Mouse (Mus musculus) T-helper 17 cell (primary cell): ENCODE measurements around the gene Wdr66.
"Not testable (repeated sequence)": the region's sequence is repeated elsewhere in the genome, so short reads cannot be mapped to it uniquely, and the experiment has no call there.

ENCODE experiments used
- in situ Hi-C, 2 experiments: fragments of 300-600 bp; cut with MboI, MseI; formaldehyde crosslinking; loops; 1 replicate in 1 of 2; 2 replicates in 1 of 2; pipeline ENCODE4 v1.15.1; 2025; ENCODE audit warnings: high pct_unique_total_duplicates in 2 of 2

The Wdr66 gene

DNA sequence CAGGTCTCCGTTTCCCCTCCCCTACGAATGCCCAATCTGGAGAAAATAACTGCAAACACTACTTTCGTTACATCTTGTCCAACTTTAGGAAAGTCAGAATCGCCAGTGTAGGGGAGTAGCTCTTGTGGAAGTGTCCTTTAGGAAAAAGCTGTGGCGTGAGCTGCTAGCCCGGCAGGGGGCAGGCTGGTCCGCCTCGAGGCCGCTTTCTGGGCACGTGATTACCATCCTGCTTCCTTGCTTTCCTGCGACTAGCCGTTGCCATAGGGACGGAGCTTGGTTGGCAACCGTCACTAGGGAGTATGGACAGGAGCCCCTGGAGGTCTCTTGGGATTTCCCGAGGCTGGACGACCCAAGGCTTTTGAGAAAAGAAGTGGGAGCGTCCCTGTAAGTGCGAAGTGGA is at the start of gene Wdr66:
Gene Wdr66 (plus strand): TSS at position 269 of the 400 bp plus-strand sequence.
- in situ Hi-C loops = no loop called here

DNA sequence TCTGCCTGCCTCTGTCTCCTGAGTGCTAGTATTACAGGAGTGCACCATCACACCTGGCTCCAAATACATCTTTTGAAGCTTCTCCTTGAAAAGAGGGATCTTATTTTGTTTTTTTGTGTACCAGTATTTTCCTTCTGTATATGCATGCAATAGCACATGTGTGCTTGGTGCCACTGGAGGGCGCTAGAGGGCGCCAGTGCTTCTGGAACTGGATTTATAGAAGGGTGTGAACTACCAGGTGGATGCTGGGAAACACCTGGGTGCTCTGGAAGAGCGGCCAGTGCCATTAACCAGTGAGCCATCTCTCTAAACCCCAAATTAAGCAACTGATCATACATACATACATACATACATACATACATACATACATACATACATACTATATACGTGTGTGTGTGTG is 49.1 kb upstream of the Wdr66 start:
- in situ Hi-C loops = not testable (repeated sequence)

DNA sequence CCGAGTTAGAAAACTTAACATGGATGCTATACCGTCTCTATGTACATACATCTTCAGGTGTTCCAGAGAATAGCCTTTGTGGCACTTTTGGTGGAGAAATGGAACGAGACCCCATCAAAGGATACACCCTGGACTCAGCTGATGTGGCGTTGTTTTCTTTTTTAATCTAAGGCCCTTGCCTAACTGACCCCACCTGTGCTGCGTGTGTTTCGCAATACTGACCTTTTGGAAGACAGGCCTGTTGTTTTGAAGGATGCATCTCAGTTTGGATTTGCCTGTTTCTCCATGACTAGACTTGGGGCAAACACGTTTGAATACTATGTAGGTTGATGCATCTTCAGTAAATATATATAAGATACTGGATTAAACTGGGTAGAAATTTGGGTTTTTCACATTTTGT is 48.3 kb upstream of the Wdr66 start:
- in situ Hi-C loops = not testable (repeated sequence)

DNA sequence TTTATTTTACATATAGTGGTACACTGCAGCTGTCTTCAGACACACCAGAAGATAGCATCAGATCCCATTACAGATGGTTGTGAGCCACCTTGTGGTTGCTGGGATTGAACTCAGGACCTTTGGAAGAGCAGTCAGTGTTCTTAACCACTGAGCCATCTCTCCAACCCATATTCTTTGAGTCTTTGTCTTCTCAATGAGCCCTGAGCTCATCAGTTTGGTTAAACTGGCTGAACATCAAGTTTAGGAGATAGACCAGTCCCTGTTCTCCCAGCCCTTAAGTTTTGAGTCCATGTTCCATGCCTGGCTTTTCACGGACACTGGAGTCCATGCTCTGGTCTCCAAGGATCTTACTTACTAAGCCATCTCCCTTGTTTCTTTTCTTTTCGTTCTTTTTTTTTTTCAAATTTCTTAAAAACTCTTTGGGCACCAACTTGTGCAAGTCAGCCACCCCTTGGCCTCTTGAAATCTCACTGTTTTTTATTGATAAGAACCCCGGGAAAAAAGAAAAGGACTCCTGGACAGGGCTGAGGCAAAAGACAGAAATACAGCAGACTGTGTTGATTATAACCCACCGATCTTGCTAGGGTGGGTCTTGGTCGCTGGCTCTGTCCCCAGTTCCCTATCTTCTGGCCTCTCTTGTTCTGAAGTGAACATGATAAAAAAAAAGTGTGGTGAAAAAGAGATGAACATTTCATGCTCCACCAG is 29.4 kb upstream of the Wdr66 start:
- in situ Hi-C loops = not testable (repeated sequence)

DNA sequence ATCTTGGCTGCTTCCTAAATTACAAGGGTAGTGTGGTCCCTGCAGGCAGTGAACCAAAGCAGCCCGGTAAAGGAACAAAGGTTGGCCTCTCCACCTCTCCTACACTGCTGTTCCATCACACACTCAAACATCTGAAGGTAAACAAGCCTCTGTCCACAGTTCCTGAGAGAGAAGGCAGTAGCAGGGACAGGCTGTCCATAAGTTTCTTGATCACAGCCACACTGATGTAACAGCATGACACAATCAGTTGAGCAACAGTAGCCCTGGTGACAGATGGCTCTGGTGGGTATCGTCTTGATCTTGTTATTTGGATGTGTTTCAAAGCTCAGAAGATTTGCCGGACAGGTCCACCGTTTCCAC is 28.9 kb upstream of the Wdr66 start:
- in situ Hi-C loops = no loop called here

DNA sequence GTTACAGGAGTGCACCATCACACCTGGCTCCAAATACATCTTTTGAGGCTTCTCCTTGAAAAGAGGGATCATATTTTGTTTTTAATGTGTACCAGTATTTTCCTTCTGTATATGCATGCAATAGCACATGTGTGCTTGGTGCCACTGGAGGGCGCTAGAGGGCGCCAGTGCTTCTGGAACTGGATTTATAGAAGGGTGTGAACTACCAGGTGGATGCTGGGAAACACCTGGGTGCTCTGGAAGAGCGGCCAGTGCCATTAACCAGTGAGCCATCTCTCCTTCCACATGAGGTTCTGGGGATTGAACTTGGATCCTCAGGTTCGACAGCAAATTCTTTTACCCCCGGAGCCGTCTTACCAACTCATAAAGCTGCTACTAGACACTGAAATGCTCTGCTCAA is 28.0 kb upstream of the Wdr66 start:
- in situ Hi-C loops = not testable (repeated sequence)

DNA sequence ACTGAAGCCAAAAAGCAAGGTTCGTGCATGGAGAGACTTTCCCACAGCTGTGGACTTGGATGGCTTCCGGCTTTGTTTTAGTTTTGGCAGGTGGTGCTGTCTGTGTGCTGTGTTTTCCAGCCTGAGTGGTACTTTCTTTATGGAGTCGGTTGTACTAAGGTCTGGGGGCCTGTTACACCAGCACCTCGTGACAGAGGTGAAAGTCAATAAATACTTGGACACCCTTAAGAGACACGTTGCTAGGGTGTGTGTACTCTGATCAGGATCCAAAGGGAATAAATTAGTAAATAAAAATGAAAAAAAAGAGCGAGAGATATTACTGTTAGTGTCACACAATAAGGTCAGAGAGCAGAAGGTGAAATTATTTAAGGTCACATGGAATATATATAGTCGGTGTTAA is 25.1 kb upstream of the Wdr66 start:
- in situ Hi-C loops = no loop called here

DNA sequence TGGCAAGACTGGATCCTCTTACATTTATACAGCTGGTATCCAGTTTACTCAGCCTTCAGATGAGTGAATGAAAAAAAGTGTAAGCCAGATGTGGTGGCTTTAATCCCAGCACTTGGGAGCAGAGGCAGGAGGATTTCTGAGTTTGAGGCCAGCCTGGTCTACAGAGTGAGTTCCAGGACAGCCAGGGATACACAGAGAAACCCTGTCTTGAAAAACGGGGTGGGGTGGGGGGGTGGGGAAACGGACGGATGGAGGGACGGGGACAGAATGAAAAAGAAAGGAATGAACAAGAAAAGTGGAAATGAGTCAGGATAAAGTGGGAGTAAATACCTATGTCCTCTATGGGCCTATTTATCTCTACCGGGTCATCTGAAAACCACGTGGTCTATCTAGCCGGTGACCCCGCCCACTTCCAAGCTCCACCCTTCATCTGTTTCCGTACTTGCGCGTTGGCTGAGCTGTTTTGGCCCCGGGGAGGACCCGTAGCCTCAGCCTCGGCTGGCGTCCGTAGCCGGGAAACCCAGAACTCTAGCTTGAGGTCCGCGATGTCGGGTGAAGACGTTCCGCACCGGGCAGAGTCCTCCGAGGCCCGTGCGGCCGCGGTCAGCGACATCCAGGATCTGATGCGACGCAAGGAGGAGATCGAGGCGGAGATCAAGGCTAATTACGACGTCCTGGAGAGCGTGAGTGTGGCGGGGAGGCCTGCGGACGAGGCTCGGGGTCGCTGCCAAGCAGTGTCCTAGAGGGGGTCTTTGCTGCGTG is 24.0 kb upstream of the Wdr66 start:
- in situ Hi-C loops = no loop called here

DNA sequence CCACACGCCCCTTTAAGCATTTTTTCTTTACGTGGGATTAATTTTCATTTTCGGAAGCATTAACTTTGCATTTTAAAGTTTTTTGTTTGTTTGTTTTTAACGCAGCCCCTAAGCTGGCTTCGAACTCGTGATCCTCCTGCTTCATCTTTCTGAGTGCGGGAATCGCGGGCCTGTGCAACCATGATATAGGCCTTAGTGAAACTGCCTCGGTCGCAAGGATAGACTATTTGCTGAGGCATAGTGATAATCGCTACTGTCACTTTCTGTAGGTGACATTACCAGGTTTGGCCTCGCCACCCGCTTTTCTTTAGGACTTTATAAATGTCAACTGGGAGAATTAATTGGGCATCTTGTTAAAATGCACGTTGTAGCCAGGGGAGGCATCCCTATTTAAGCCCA is 23.4 kb upstream of the Wdr66 start:
- in situ Hi-C loops = no loop called here

DNA sequence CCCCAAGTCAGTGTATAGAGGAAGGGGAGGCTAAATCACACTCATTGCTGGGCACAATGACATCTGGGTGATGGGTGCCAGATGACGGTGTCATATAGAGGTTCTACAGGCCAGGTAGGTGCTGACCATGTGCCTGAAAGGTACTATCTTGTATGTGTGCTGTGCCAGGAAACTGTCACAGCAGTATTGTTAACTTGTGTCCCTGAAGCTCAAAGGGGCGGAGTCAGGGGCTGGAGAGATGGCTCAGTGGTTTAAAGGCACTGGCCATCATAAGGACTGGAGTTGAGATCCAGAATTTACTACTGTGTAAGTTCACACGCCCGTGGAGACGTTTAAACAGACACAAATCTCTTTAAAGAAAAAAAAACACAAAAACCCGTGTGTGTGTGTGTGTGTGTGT is 22.6 kb upstream of the Wdr66 start:
- in situ Hi-C loops = no loop called here

DNA sequence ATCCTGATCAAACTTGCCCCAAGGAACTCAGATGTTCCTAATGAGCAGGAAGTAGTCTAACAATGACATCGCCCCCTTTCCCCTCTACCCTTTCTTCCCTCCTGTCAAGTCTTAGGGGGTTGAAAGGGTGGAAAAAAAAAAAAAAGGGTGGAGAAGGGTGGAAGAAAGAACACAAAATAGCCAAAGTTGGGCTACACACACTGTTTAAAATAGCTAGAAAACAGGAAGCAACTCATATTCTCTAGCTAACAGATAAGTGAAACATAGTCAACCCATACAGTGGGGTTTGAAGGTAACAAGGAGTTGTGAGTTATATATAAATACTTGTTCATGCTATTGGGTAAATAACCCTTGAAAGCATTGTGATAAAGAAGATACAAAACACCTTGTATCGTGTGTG is 19.7 kb upstream of the Wdr66 start:
- in situ Hi-C loops = no loop called here

DNA sequence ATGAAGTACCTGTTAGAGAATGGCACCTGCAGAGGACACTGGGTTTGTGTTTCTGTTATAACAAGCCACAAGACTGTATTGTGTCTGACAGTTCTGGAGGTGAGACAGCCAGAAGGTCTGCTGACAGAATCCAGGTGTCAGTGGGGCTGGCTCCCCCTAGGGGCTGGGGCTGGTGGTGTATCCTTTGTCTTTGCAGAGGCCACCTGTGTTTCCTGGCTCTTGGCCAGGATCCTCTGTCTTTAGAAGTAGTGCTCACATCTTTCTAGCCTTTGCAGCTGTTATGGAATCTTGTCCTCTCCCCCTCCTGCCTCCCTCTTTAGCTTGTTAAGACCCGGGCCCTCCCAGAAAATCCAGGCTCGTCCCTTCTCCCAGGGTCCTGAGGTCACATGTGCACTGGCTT is 16.2 kb upstream of the Wdr66 start:
- in situ Hi-C loops = no loop called here

DNA sequence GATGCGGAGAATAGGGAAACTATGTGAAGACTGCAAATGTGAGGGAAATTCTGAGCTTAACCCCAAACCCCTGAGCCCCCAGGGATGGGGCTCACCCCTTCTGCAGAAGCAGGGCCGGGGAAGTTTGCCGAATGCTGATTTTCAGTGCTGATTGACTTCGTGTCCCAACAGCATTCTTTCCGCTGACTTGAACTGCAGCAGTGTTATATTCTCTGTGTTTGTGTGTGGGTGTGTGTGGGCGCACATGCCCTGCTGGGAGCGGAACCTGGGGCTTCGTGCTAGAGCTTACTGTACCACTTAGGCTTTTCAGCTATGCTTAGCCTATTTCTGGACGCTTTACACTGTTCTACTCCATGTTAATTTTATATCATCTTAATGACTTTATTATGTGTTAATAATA is 15.5 kb upstream of the Wdr66 start:
- in situ Hi-C loops = no loop called here

DNA sequence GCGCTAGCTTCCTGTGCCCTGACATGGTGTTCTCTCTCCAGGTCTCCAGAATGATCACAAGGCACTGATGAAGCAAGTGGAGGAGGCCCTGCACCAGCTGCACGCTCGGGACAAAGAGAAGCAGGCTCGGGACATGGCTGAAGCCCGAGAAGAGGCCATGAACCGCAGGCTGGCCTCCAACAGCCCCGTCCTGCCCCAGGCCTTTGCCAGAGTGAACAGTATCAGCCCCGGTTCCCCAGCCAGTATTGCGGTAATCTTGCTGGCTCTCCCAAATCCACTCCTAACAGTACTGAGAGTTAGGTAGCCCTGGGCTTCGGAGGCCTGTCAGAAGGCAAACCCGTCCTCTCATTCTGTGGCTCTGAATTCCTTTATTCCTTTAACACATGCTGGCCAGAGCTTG is 12.4 kb upstream of the Wdr66 start:
- in situ Hi-C loops = no loop called here

DNA sequence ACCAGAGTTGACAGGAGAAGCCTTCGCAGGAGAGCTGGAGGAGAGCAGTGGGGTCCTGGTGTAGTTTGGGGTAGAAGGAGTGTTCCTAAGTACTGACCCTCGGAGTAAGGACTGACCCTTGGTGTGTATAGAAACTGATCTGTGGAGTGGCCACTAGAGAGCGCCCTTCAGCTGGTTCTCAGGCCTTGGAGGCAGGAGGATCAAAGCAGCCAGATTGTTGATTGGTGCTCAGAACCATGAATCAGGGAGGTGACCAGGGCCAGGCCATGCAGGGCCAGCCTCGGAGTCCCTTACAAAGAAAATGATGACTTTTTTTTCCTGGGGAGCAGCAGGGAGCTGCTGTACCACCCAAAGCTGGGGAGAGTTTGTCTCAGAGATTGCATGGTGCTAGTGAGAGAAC is 6.4 kb upstream of the Wdr66 start:
- in situ Hi-C loops = no loop called here

DNA sequence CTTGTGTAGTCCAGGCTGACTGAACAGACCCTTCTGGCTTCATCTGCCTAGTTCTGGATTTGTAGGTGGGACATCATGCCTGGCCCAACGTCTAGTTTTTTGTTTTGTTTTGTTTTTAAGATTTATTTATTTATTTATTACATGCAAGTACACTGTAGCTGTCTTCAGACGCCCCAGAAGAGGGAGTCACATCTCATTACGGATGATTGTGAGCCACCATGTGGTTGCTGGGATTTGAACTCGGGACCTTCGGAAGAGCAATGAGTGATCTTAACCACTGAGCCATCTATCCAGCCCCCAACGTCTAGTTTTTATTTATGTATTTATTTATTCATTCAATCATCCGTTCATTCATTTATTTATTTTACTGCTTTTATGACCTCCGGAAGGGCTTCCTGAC is 512 bp upstream of the Wdr66 start:
- in situ Hi-C loops = no loop called here

DNA sequence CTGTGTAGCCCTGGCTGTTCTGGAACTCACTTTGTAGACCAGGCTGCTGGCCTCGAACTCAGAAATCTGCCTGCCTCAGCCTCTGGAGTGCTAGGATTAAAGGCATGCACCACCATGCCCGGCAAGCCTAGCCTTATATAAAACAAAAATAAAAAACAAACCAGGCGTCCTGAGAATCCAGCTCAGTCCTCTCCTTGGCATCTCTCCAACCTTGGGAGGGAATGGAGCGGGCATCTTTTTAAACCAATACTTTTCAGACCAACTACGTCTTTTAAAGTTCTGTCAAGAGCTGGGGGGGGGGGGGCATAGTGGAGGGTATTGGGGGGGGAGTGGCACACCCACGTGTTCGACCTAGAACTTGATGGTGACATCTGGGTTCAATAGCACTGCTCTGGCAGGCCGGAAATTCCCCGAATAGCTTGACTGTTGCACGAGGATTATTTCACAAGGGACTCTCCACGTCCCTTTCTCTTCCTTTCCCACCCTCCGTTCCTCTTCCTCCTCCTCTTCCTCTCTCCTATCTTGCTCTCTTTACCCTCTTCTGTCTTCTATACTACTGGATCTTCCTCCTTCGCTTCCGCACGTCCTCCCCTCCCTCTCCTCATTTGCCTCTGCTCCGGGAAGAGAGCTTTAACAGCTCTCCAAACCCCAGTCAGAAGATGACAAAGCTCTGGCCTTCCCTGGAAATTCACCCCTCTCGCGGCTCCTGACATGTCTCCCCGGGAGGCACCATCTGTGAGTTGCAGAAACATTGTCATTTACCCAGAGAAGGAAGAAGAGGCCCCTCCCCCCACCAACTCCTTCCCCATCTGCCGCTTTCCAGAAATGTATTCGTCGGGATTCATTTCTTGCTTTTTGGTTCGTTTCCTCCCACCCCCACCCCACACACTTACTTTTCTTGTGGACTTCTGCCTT is 5.2 kb downstream of the Wdr66 start:
- in situ Hi-C loops = no loop called here

DNA sequence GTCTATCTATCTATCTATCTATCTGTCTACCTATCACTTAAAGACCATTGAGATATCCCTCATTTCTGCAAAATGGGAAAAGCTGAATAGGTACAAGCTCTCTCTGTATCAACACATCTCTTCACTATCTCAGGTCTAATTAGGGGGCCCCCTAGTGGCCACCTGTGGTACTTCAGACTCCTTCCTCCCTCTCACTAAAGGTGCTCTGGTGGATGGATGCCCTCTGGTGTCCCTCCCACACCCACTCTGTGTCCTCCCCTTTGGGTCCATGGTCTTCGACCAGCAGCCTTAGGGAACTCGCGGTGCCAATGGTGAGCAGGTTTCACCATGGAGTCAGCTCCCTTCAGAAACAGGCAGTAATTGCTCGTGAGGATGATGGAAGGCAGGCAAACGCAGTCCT is 7.1 kb downstream of the Wdr66 start:
- in situ Hi-C loops = no loop called here

DNA sequence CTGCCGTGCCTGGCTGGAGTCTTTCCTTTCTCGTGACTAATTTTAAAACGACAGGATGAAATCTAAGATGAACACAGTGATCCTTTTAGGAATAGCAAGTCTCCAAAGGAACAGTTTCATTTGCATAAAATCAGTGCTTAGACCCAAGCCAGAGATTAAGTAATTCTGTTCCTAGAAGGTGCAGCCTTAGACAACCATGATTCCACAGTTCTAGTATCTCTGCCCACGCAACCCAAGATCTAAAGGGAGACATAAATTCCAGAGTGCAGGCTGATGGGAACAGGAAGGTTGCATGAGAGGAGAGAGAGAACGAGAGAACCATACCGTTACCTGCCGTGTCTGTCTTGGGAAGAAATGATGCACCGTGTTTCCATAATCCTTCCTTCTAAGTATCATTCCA is 8.8 kb downstream of the Wdr66 start:
- in situ Hi-C loops = no loop called here

DNA sequence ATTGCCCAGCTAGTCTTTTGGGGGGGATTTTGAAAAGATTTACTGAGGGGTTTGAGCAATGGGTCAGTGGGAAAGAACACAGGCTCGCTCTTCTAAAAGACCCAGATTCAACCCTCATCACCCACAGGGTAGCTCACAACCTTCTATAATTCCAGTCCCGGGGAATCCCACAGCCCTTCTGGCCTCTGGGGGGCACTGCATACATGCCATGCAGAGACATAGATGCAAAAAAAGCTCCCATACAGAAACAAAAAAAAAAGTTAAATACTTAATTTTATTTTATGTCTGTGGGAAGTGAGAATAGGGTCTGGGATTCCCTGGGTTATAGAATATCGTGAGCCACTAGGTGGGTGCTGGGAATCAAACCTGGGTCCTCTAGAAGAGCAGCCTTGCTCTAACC is 15.0 kb downstream of the Wdr66 start:
- in situ Hi-C loops = no loop called here

DNA sequence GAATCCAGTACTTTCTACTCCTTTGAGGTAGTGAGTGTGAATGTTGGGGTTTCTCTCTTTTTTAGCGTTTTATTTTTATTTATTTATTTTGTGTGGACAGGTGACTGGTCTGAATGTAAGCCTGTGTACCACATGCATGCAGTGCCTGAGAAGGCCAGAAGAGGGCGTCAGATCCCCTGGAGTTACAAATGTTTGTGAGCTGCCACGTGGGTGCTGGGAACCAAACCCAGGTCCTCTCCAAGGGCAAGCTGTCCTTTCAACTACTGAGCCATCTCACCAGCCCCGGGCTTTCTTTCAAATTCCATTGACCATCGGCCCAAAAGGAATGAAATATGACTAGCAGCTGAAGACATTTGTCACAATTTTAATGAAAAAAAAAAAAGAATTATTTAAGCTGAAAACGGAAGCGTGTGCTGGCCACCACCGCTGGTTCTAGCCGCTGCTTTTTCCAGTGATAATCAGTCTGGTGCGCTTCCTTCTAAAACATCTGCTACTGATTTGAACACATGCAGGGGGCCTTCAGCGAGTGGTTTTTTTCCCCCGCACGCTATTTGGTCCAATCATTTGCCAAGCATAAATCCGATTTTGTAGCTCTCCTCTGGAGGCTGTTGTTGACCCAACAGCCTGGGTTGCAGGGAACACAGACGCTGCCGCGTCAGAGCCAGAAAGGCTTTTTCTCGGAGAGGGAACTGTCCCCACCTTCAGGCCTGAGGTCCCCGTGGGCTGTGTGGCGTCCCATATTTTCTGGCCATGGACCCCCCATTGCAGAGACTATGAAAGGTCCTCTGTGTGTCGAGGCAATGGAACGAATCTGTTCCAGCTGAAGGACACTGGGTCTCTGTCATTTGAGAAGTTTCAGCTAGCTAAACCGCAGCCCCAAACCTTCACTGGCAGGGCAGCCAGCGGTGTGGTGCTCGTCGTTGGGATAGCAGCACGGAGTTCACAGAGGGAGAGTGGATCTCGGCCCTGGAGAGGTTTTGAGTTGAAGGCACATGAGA is 16.9 kb downstream of the Wdr66 start:
- in situ Hi-C loops = no loop called here
